Mouse (Mus musculus): Measurements from ENCODE around the gene Ddb2.

Gene Ddb2

DNA sequence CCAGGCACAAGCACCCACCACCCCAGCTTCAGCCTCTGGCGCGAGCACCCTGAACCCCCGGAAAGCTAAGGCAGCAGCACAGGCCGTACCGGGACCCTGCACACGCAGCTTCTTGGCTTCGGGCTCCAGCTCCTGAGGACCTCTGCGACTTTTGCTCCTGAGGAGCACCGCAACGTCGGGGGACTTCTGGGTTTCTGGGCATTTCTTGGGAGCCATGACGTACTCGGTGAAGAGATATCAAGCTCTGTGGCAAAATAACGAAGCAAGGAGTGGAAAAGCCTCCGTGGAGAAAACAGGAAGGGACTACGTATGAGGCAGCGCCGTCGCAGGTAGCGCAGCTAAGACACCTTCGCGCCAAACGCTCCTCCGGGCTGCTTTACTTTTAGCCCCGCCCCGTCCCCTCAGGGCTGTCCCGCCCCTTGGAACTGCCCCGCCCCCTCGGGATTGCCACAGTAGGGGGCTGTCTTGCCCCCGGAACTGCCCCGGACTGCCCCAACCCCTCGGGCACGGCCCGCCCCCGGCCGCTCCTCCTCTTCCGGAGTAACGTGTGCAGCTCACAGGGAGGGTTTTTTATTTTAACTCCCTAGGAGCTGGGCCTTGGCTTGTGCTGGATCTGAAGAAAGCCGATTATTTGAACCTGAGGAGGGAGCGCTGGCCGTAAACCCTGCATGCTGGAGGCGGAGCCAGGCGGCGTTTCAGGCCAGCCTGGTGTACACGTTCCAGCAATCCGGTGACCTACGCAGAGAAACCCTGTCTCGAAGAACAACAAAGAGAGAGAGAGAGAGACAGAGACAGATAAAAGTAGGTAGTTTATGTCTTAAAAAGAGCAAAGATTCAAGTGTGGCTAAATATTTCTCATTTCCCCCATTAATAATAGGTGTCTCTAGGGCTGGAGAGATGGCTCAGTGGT lies at the start of gene Ddb2:
Gene Ddb2, minus strand, starts transcription at position 382 of the 910 bp plus-strand sequence.
- peak; percentile 68 for DNase-seq (ENCODE audit: extremely low read depth, low read depth, low spot score)

DNA sequence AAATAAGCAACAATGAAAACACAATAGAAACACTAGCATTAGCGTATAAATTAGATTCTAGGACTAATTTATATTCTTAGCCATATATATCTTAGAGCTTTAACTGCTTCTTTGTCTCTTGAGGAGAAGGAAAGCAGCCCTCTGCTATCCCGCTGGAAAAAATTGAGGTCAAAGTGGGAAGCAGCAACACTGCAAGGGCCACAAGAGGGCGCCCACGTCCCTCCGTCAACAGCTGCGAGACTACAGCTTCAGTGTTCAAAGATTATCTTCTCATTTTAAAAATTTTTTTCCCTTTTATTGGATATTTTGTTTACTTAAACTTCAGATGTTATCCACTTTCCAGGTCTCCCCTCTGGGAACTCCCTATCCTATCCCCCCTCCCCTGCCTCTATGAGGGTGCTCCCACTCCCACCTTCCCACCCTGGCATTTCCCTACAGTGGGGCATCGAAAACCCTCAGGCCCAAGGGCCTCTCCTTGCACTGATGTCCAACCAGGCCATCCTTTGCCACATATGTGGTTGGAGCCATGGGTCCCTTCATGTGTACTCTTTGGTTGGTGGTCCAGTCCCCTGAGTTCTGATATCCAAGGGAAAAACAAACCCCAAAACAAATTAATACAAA lies 49.2 kb upstream of the Ddb2 start:
- DNase-seq (ENCODE audit: extremely low read depth, low read depth, low spot score): no peak

- DNase-seq (ENCODE audit: extremely low read depth, low read depth, low spot score): no peak
Observed at GRCm38 (mm10) chr2:91284375-91285199, 47.8 kb upstream of the Ddb2 start.

DNA sequence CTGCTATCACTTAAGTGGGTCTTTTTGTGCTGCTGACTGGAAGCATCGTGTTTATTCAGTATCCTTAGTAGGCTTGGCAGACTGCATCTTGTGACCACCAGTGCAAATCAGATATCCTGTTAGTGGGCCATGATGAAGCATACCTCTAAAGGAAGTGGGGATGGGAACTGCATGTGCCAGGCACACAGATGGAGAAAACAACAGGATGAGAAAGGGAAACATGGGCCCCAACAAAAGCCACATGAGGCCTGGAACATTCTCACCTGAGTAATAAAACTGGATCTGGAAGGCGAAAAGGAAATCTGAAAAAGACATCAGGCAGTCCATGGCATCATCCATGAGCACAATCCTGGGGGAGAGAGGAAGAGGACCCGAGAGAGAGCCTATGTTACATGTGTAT lies 47.2 kb upstream of the Ddb2 start:
- no peak for DNase-seq (ENCODE audit: extremely low read depth, low read depth, low spot score)

- DNase-seq (ENCODE audit: extremely low read depth, low read depth, low spot score): no peak
Observed at GRCm38 (mm10) chr2:91281366-91281765, 44.6 kb upstream of the Ddb2 start.

DNA sequence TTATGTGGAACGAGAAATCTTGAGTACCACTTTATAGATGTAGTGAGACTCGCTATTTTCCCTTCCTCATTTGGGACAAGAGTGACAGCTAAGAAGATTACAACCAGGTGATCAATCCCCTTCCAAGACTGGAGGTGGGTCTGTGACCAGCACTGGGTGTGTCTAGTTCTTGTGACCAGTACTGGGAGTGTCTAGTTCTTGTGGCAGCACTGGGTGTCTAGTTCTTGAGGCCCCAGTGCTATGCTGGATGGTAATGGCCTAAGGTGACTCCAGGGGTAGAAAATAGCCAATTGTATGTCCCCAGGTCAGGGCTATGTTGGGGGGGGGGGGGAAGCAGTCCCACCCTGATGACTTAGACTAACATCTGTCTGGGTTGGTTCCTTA lies 42.6 kb upstream of the Ddb2 start:
- no peak for DNase-seq (ENCODE audit: extremely low read depth, low read depth, low spot score)

GRCm38 (mm10) chr2:91278749-91279371 lies 42.1 kb upstream of the Ddb2 start:
- DNase-seq (ENCODE audit: extremely low read depth, low read depth, low spot score): no peak

DNA sequence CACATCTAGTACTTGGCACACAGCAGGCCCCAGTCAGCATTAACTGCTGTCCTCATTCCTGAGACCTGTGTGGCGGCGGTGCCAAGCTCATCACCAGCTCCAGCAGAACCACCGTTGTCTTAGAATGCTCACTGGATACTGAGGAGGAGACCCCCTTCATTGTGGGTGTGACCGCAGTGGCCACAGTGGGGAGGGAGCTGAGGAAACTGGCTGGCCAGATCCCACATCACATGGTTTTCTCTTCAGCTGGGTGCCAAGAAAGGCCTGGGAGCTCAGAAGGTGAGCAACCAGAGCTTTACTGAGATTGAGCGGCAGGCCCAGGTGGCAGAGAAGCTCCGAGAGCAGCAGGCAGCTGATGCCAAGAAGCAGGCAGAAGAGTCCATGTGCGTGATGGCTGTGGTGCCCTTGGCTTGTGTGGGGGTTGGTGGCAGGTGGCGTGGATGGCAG lies 32.9 kb upstream of the Ddb2 start:
- DNase-seq (ENCODE audit: extremely low read depth, low read depth, low spot score): no peak

- DNase-seq (ENCODE audit: extremely low read depth, low read depth, low spot score): no peak
Observed at GRCm38 (mm10) chr2:91268706-91269105, 31.9 kb upstream of the Ddb2 start.

DNA sequence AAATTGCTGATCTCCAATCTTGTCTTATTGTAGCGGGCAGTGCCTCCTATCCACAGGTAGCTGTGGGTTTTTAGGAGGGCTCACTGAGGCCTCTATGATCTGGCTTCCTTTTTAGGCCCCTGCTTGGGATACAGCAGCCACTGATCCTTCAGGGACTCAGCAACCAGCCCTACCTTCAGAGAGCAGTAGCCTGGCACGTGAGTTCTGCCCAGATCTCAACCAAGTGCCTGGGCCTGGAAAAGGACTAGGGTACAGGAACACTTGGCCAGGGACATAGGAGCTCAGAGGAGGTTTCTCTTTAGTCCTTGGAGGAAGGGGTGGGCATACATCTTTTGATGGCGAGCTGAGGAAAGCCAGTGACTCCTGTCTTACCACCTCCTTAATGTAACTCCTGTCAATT lies 31.3 kb upstream of the Ddb2 start:
- no peak for DNase-seq (ENCODE audit: extremely low read depth, low read depth, low spot score)

DNA sequence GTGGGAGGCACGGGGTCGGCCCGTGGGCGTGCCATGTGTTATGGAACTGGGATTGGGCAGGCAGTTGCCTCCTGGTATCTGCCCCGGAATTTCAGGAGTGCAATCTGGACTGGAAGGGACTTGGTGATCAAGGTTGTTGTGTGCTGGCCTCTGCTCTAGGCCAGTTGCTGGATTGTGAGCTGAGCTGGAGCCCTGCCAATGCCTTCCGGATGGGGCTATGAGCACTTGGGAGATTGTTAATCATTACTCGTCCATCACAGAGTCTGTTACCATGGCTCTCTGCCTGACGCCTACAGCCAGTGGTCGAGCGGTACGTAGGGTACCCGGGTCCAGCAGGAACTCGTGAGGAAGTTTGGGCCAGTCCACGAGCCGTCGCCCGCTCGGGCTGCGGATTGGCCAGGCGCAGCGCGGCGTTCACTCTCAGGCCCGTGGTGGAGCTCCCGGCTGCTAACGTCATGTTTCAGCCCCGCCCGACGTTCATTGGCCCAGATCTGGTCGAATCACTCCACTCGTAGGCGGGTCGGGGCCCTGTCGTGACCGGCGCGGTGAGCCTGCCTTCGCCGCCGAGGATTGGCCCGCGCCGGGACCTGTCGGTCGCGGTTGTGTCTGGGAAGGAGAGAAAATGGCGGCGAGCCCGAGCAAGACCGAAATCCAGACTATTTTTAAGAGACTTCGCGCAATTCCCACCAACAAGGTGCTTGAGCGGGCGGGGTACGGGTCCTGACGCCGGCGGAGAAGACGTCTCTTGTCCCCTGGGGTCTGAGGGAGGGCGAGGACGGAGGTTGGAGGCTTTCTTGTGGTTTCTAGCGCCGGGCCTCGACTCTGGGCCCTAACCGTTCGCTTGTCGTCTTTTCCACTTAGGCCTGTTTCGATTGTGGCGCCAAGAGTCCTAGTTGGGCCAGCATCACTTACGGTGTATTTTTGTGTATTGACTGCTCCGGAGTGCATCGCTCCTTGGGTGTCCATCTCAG lies 28.2 kb upstream of the Ddb2 start, which contains the start of gene Arfgap2:
Gene Arfgap2, plus strand, starts transcription at position 264 of the 971 bp plus-strand sequence.
- peak; percentile 65 for DNase-seq (ENCODE audit: extremely low read depth, low read depth, low spot score)

DNA sequence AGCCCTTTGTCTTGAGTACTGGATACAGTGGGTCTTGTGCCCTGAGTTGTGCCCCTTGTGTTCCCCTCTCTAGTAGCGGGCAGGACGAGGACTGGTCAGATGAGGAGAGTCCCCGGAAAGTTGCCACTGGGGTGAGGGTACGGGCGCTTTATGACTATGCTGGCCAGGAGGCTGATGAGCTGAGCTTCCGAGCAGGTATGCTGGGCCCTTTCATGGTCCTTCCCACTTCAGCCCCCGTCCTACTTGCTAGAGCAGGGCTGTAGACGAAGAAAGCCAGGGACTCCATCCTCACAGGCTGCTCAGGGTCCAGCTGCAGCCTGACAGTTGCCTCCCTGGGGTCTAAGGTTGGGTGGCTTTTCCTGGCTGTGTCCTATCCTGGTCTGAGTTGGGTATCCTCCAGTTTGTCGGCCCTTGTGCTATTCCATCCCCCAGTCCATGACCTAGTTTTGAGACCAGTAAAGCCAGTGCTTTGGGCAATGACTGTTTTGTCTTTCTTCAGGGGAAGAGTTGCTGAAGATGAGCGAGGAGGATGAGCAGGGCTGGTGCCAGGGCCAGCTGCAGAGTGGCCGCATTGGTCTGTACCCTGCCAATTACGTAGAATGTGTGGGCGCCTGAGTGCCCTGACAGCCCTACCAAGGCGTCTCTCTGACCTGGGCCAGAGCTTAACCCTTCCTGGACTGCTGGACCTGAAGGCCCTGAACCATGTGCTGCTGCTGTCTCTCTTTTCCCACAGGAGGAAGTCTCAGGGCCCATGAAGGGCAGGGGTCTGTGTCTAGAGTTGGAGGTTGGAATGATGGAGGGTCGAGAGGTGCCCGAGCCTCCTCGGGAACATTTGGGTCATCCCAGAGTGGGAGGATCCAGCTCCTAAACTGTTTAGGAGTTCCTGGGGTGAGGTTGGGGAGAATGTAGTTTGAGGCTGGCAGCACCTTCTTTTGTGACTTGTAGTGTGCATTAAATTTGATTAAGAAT lies 27.2 kb upstream of the Ddb2 start:
- no peak for DNase-seq (ENCODE audit: extremely low read depth, low read depth, low spot score)

- DNase-seq (ENCODE audit: extremely low read depth, low read depth, low spot score): no peak
Observed at GRCm38 (mm10) chr2:91259493-91259892, 22.7 kb upstream of the Ddb2 start.

- DNase-seq (ENCODE audit: extremely low read depth, low read depth, low spot score): no peak
Observed at GRCm38 (mm10) chr2:91258830-91259229, 22.0 kb upstream of the Ddb2 start.

DNA sequence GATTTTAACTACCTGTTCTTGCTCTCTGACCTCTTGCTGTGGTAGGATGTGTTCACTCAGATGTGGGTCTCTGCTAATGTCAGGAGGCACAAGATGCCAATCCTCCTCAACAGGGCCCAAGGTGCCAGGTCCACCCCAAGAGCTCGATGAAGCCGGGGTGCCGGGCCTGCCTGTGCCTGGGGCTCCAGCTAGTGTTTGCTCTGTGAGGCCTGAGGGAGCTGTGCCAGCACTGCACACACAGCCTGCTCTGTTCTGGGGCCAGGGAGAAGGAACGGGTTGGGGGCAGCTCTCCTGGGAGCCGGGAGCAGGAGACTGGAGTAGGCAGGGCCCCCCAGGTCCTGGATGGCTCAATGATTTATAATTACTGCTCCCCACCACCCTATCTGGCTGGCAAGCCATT lies 21.3 kb upstream of the Ddb2 start:
- DNase-seq (ENCODE audit: extremely low read depth, low read depth, low spot score): no peak

GRCm38 (mm10) chr2:91257126-91257980 lies 20.6 kb upstream of the Ddb2 start:
- no peak for DNase-seq (ENCODE audit: extremely low read depth, low read depth, low spot score)

DNA sequence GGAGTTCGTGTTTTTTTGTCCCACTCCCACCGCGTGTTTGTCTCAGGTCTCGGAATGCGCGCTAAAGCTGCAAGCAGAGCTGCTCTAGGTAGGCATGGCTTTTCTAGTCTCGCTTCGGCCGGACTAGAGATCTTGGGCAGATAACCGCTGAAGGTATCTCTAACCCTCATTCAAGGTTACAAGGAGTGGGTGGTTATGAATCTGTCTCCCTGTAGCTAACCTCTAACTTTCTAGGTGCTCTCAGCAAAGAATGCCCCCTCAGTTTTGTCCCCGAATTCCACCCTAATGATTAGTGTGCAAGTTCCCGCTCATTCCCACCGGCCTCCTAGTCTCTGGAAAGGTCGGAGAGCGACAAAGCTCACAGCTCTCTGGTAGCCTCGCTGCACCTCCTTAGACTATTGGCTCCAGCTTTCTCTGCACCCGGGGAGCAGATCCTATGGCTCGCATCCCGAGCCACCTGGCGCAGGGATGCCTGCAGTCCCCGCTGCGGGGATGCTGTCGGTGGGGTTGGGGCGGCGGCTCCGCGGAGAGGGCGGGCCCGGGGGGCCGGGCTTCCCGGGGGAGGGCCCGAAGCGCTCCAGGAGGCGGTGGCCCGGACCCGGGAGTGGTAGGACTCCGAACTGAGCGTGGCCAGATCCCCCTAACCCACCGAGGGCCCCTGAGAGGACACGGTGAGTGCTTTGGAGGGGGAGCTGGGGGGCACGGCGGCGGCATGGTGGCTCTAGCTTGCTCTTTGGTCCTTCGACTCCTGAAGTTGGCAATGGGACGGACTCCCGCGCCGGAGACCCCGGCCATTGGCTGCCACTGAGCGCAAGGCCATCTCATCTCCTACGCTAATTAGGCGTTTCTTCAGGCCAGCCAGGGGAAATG lies 19.7 kb upstream of the Ddb2 start:
- no peak for DNase-seq (ENCODE audit: extremely low read depth, low read depth, low spot score)
